Mouse (Mus musculus) G1E (cell line): ENCODE measurements around the gene Elovl6.

Experiments
- CTCF ChIP-seq: IDR thresholded peaks from 2 replicates; pipeline ENCODE4 v1.5.1; 2012; ENCODE audit warnings: low read depth, low read length, inconsistent platforms, mixed read lengths
- GATA1 ChIP-seq: IDR thresholded peaks from 2 replicates; pipeline ENCODE4 v1.6.1; 2012; ENCODE audit warnings: borderline replicate concordance, low read length, inconsistent platforms, mixed read lengths
- POLR2AphosphoS5 ChIP-seq: IDR thresholded peaks from 2 replicates; pipeline ENCODE4 v1.6.1; 2012; ENCODE audit warnings: low read depth, low read length, inconsistent platforms; ENCODE audit not compliant: insufficient replicate concordance
- TAL1 ChIP-seq: conservative IDR thresholded peaks from 2 replicates; pipeline ENCODE4 v1.6.1; 2012; ENCODE audit warnings: low read depth, low read length, inconsistent platforms, mixed read lengths

GRCm38 (mm10) chr3:129572959-129573358, 40.8 kb downstream of the Elovl6 start:
- TF ChIP-seq GATA1 (no peak), POLR2AphosphoS5 (no peak), CTCF (no peak), TAL1 (no peak)
